Mouse (Mus musculus): ENCODE data around the gene Parp3. TPM values are rescaled to one million over a fixed set of nuclear protein-coding genes. Genes with fewer than 3 reads are reported as not detected.

The Parp3 gene
- polyA plus RNA-seq, 1 experiment from 2014 or later = 3.7 TPM

DNA sequence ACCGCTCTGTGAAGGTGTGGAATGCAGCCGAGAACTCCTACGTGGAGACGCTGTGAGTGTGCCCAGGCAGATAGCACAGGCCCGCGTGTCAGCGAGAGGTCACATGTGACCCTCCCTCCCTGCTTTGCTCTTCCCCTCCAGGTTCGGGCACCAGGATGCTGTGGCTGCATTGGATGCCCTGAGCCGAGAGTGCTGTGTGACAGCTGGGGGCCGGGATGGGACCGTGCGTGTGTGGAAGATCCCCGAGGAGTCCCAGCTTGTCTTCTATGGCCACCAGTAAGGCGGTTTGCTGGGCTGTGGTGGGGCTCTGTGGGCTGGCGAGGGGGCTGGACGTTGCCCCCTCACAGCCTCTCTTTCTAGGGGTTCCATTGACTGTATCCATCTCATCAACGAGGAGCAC is 6.9 kb upstream of the Parp3 start:
- Histone ChIP-seq H3K4me3 (replicated peaks) (no peak overlapping the region), H3K9me3 (no peaks in the 10 kb centered on the region), H3K4me1 (0 out of 2 replicates have a peak, but pooled peaks cover 3% of the 10 kb centered on the region), H3K4me2 (no peak overlapping the region), H3K9ac (no peak overlapping the region), H3K36me3 (peaks cover 28% of the 10 kb centered on the region), H3K27ac (no peak overlapping the region), H3K27me3 (replicated peaks) (no peaks in the 10 kb centered on the region)
- no peak for ATAC-seq (ENCODE audit: insufficient read depth, low FRiP score, low read depth)
- 89% methylated on average over 17 of the region's 17 CpGs for WGBS

- no peak overlapping the region for H3K4me2 ChIP-seq
- H3K27me3 ChIP-seq (replicated peaks) = no peaks in the 10 kb centered on the region
- no peaks in the 10 kb centered on the region for H3K9me3 ChIP-seq
- peaks cover 28% of the 10 kb centered on the region for H3K36me3 ChIP-seq
- peaks cover 6% of the 10 kb centered on the region for H3K4me1 ChIP-seq
- H3K4me3 ChIP-seq (replicated peaks) = no peak overlapping the region
- ATAC-seq (ENCODE audit: insufficient read depth, low FRiP score, low read depth) = no peak
- WGBS = 95% methylated on average over 10 of the region's 10 CpGs
- no peak overlapping the region for H3K9ac ChIP-seq
- no peak overlapping the region for H3K27ac ChIP-seq
Observed at GRCm38 (mm10) chr9:106483136-106483535, 6.4 kb upstream of the Parp3 start.

GRCm38 (mm10) chr9:106482578-106483115 is 5.9 kb upstream of the Parp3 start:
- Histone ChIP-seq H3K9me3 (no peaks in the 10 kb centered on the region), H3K9ac (no peak overlapping the region), H3K36me3 (peaks cover 28% of the 10 kb centered on the region), H3K27me3 (replicated peaks) (no peaks in the 10 kb centered on the region), H3K4me1 (peaks cover 11% of the 10 kb centered on the region), H3K27ac (no peak overlapping the region), H3K4me2 (no peak overlapping the region), H3K4me3 (replicated peaks) (no peak overlapping the region)
- no peak for ATAC-seq (ENCODE audit: insufficient read depth, low FRiP score, low read depth)
- 83% methylated on average over 17 of the region's 17 CpGs for WGBS

DNA sequence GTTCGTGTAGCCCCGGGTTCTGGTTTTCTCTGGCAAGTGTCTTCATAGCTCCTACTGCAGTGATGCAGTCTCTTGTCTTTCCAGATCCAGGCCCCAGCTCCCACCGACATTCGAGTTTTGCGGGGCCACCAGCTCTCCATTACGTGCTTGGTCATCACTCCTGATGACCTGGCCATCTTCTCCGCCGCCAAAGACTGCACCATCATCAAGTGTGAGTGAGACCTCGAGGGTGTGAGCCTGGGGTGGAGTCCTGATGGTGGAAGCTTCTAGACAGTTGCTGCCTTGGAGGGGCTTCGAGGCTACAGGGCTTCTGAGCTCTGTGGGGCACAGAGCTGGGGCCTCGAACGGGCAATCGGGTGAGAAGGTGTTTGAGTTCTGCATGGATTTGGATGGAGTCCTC is 4.9 kb upstream of the Parp3 start:
- Histone ChIP-seq H3K36me3 (peaks cover 28% of the 10 kb centered on the region), H3K4me1 (peaks cover 12% of the 10 kb centered on the region), H3K4me2 (no peak overlapping the region)

GRCm38 (mm10) chr9:106481075-106481474 is 4.3 kb upstream of the Parp3 start:
- no peak for ATAC-seq (ENCODE audit: insufficient read depth, low FRiP score, low read depth)
- 86% methylated on average over 15 of the region's 15 CpGs for WGBS

More for the DNA sequence above, 4.9 kb upstream of the Parp3 start:
- no peak for ATAC-seq (ENCODE audit: insufficient read depth, low FRiP score, low read depth)
- 89% methylated on average over 13 of the region's 13 CpGs for WGBS
- no peak overlapping the region for H3K27ac ChIP-seq
- no peak overlapping the region for H3K4me3 ChIP-seq (replicated peaks)
- no peaks in the 10 kb centered on the region for H3K9me3 ChIP-seq
- H3K27me3 ChIP-seq (replicated peaks) = no peaks in the 10 kb centered on the region
- no peak overlapping the region for H3K9ac ChIP-seq

GRCm38 (mm10) chr9:106480541-106480940 is 3.8 kb upstream of the Parp3 start:
- ATAC-seq (ENCODE audit: insufficient read depth, low FRiP score, low read depth) = no peak
- no peak overlapping the region for H3K9ac ChIP-seq
- no peak overlapping the region for H3K4me2 ChIP-seq
- H3K4me3 ChIP-seq (replicated peaks) = no peak overlapping the region
- WGBS = 79% methylated on average over 7 of the region's 7 CpGs
- H3K36me3 ChIP-seq = peaks cover 28% of the 10 kb centered on the region
- no peaks in the 10 kb centered on the region for H3K9me3 ChIP-seq
- peaks cover 22% of the 10 kb centered on the region for H3K4me1 ChIP-seq
- H3K27me3 ChIP-seq (replicated peaks) = no peaks in the 10 kb centered on the region
- no peak overlapping the region for H3K27ac ChIP-seq

More at GRCm38 (mm10) chr9:106481075-106481474, 4.3 kb upstream of the Parp3 start:
- Histone ChIP-seq H3K9ac (no peak overlapping the region), H3K27ac (no peak overlapping the region), H3K4me3 (replicated peaks) (no peak overlapping the region), H3K36me3 (peaks cover 28% of the 10 kb centered on the region), H3K9me3 (no peaks in the 10 kb centered on the region), H3K4me2 (no peak overlapping the region), H3K4me1 (peaks cover 18% of the 10 kb centered on the region), H3K27me3 (replicated peaks) (no peaks in the 10 kb centered on the region)

DNA sequence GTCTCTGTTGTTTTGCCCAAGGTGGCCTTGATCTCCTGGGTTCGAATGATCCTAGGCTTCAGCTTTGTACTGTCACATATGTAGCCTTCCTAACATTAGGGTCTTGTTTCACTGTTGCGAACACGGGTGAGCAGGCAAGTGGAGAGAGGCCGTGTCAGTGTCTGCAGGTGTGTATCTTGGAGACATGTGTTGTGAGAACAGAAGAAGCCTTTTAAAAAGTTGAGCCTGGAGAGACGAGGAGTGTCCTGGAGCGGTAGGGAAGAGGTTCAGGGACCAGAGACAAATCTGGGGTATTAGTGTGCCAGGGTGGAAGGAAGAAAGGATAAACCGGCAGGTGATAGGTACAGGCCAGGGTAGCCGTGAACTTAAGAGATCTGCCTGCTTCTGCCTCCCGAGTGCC is 1.4 kb upstream of the Parp3 start:
- Histone ChIP-seq H3K27me3 (replicated peaks) (no peaks in the 10 kb centered on the region), H3K36me3 (peaks cover 11% of the 10 kb centered on the region), H3K9me3 (no peaks in the 10 kb centered on the region), H3K4me2 (peak overlapping the region; percentile 95), H3K9ac (0 out of 2 replicates have a peak overlapping the region, but pooled peaks have one; percentile 41), H3K4me3 (replicated peaks) (peak overlapping the region; percentile 85), H3K4me1 (peaks cover 46% of the 10 kb centered on the region), H3K27ac (no peak overlapping the region)
- no peak for ATAC-seq (ENCODE audit: insufficient read depth, low FRiP score, low read depth)
- 78% methylated on average over 9 of the region's 9 CpGs for WGBS

DNA sequence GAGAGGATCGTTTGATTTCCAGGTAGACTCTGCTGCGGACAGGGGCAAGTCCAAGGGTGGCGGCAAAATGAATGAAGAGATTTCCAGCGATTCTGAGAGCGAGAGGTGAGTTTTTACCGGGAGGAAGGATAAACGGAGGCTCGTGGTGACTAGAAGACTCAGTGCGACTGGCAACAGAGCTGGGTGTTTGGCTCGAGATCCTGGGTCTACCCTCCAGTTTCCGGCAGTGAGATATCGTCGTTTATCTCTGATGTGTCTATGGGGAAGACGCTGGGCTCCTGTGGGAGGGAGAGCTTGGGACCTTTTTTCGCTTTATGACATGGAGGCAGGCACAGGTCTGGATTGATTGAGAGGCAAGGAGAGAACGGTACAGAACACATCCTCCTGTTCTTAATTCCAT is 900 bp upstream of the Parp3 start:
- Histone ChIP-seq H3K4me1 (peaks cover 46% of the 10 kb centered on the region), H3K9me3 (no peaks in the 10 kb centered on the region), H3K4me3 (replicated peaks) (peak overlapping the region; percentile 85), H3K27me3 (replicated peaks) (no peaks in the 10 kb centered on the region), H3K4me2 (peak overlapping the region; percentile 95), H3K36me3 (peaks cover 9% of the 10 kb centered on the region), H3K9ac (peak overlapping the region; percentile 41), H3K27ac (no peak overlapping the region)
- 3% methylated on average over 16 of the region's 16 CpGs for WGBS
- no peak for ATAC-seq (ENCODE audit: insufficient read depth, low FRiP score, low read depth)

GRCm38 (mm10) chr9:106476002-106476923 is 486 bp downstream of the Parp3 start:
- peaks cover 53% of the 10 kb centered on the region for H3K4me1 ChIP-seq
- peak; percentile 20 for ATAC-seq (ENCODE audit: insufficient read depth, low FRiP score, low read depth)
- H3K9ac ChIP-seq = 0 out of 2 replicates have a peak overlapping the region, but pooled peaks have one; percentile 2
- 21% methylated on average over 16 of the region's 16 CpGs for WGBS
- H3K9me3 ChIP-seq = no peaks in the 10 kb centered on the region
- H3K27ac ChIP-seq = peak overlapping the region; percentile 83
- H3K4me3 ChIP-seq (replicated peaks) = peak overlapping the region; percentile 26
- H3K4me2 ChIP-seq = peak overlapping the region; percentile 57
- H3K27me3 ChIP-seq (replicated peaks) = no peaks in the 10 kb centered on the region
- H3K36me3 ChIP-seq = peaks cover 5% of the 10 kb centered on the region; the same call in 1 of the 2 replicates

DNA sequence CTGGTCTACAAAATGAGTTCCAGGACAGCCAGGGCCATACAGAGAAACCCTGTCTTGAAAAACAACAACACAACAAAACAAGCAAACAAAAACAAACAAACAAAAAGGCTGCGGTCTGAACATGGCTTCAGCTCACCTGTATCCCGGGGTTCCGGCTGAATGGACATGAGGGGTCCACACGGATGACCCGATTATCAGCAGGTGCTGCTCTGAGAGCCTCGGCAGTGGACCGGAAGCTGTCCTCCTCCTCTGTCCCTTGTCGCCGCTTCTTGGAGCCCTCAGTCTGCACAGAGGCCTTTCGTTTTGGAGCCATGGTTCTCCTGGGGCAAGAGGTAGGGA is 1.1 kb downstream of the Parp3 start, which contains the start of gene Rrp9:
Rrp9 (plus strand) TSS at position 301 of the 339 bp plus-strand sequence.
- no peak for ATAC-seq (ENCODE audit: insufficient read depth, low FRiP score, low read depth)
- no peaks in the 10 kb centered on the region for H3K27me3 ChIP-seq (replicated peaks)
- H3K4me1 ChIP-seq = peaks cover 53% of the 10 kb centered on the region
- peak within 1 kb of the TSS; percentile 83 for H3K27ac ChIP-seq
- WGBS = 85% methylated on average over 10 of the region's 10 CpGs
- peaks cover under 1% of the 10 kb centered on the region; the same call in 1 of the 2 replicates for H3K36me3 ChIP-seq
- H3K4me2 ChIP-seq = peak within 1 kb of the TSS; percentile 57
- H3K4me3 ChIP-seq (replicated peaks) = peak within 1 kb of the TSS; percentile 26
- 0 out of 2 replicates have a peak within 1 kb of the TSS, but pooled peaks have one; percentile 2 for H3K9ac ChIP-seq
- H3K9me3 ChIP-seq = no peaks in the 10 kb centered on the region

GRCm38 (mm10) chr9:106475046-106475445 is 1.7 kb downstream of the Parp3 start:
- 0 out of 2 replicates have a peak overlapping the region, but pooled peaks have one; percentile 57 for H3K4me2 ChIP-seq
- no peak overlapping the region for H3K9ac ChIP-seq
- H3K4me1 ChIP-seq = peaks cover 53% of the 10 kb centered on the region

DNA sequence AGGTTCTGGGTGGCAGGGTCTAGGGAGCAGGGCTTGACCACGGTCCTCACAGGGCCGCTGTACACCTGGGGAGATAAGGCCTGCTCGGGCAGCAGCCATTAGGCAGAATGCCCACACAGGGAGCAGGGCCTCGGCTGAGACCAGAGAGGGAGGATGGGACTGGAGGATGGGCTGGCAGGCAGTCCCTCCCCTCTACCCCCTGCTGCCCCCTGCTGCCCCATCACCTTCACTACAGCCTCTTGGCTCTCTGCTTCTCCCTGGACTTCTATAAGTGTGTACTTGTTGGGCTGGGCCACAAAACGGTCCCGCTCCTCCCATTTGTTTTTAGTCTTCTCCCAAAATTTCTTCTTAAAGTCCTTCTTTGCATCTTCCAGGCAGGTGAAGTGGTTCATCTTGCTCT is 2.3 kb downstream of the Parp3 start:
- Histone ChIP-seq H3K9ac (no peak overlapping the region), H3K4me2 (0 out of 2 replicates have a peak overlapping the region, but pooled peaks have one; percentile 8)

More at GRCm38 (mm10) chr9:106475046-106475445, 1.7 kb downstream of the Parp3 start:
- ATAC-seq (ENCODE audit: insufficient read depth, low FRiP score, low read depth) = no peak
- WGBS = 63% methylated on average over 7 of the region's 7 CpGs
- no peak overlapping the region for H3K4me3 ChIP-seq (replicated peaks)
- H3K27ac ChIP-seq = no peak overlapping the region
- no peaks in the 10 kb centered on the region for H3K36me3 ChIP-seq
- no peaks in the 10 kb centered on the region for H3K9me3 ChIP-seq
- H3K27me3 ChIP-seq (replicated peaks) = no peaks in the 10 kb centered on the region

More for the DNA sequence above, 2.3 kb downstream of the Parp3 start:
- peaks cover 53% of the 10 kb centered on the region for H3K4me1 ChIP-seq
- no peak overlapping the region for H3K27ac ChIP-seq
- H3K36me3 ChIP-seq = no peaks in the 10 kb centered on the region
- H3K9me3 ChIP-seq = no peaks in the 10 kb centered on the region
- WGBS = 10% methylated on average over 6 of the region's 6 CpGs
- no peaks in the 10 kb centered on the region for H3K27me3 ChIP-seq (replicated peaks)
- H3K4me3 ChIP-seq (replicated peaks) = no peak overlapping the region
- ATAC-seq (ENCODE audit: insufficient read depth, low FRiP score, low read depth) = no peak

All from stomach, embryonic 15.5 days (tissue).